Mouse (Mus musculus) heart, adult 2 months (tissue): ENCODE measurements at regions not wholly inside any gene's neighbourhood (a gene's known extent, or its start where the extent isn't known, plus 50 kb on each side); places are given as distances from the start of the nearest gene placed in this dataset.

Experiments
- DNase-seq, 2 experiments: peaks; one replicate each; pipeline ENCODE4 v3.0.0; 2021
- H3K27ac ChIP-seq: fragments of 200-600 bp; 2 replicates; pipeline ENCODE4 v1.8.1; 2022
- H3K27me3 ChIP-seq: fragments of 200-500 bp; 2 replicates; pipeline ENCODE4 v1.6.1; 2012; ENCODE audit warnings: mild to moderate bottlenecking, low read length, inconsistent platforms, mixed read lengths; ENCODE audit not compliant: control insufficient read depth, insufficient read depth
- H3K36me3 ChIP-seq: fragments of 200-500 bp; 2 replicates; pipeline ENCODE4 v1.6.1; 2012; ENCODE audit warnings: low read length, inconsistent platforms; ENCODE audit not compliant: control insufficient read depth, insufficient read depth
- H3K4me1 ChIP-seq: fragments of 200-500 bp; 2 replicates; pipeline ENCODE4 v1.6.1; 2011; ENCODE audit warnings: low read length; ENCODE audit not compliant: control insufficient read depth, insufficient read depth
- H3K4me3 ChIP-seq: fragments of 200-600 bp; 2 replicates; pipeline ENCODE4 v1.8.1; 2022
- H3K79me2 ChIP-seq: fragments of 200-500 bp; replicated peaks from 2 replicates; pipeline ENCODE4 v1.6.1; 2012; ENCODE audit warnings: mild to moderate bottlenecking, inconsistent platforms, low read length, moderate library complexity, mixed read lengths; ENCODE audit not compliant: control insufficient read depth, insufficient read depth
- H3K9ac ChIP-seq: fragments of 200-500 bp; 2 replicates; pipeline ENCODE4 v1.6.1; 2012; ENCODE audit warnings: low read depth, mild to moderate bottlenecking, control low read depth, inconsistent platforms, low read length, mixed read lengths
- CTCF ChIP-seq: fragments of 200-600 bp; IDR thresholded peaks from 2 replicates; pipeline ENCODE4 v1.8.1; 2022; ENCODE audit warnings: antibody characterized with exemption, mild to moderate bottlenecking, moderate library complexity
- EP300 ChIP-seq: fragments of 200-500 bp; IDR thresholded peaks from 2 replicates; pipeline ENCODE4 v1.6.1; 2011; ENCODE audit warnings: low read depth, low read length, control low read depth; ENCODE audit not compliant: insufficient read depth
- POLR2A ChIP-seq: fragments of 200-500 bp; IDR thresholded peaks from 2 replicates; pipeline ENCODE4 v1.6.1; 2011; ENCODE audit warnings: mild to moderate bottlenecking, low read depth, low read length, control low read depth; ENCODE audit not compliant: insufficient read depth
- WGBS: fragments of 180-500 bp; shearing (Covaris S2); methylation state at CpG from one replicate; pipeline ENCODE4 v1.1.7; 2018; 5-methylcytosine and 5-hydroxymethylcytosine counted together
- intact Hi-C: fragments of 180-260 bp; cut with DNase I; formaldehyde crosslinking; loops from one replicate; pipeline ENCODE4 v1.15.1; 2025

GRCm38 (mm10) chr13:60450721-60451506 is 150.8 kb upstream of the Dapk1 start:
- intact Hi-C loops = loop anchor here (5.0 kb wide), 1 partner anchor 274 kb away; the partner anchor contains the start of gene Gas1
- Histone ChIP-seq H3K27ac (no peak overlapping the region), H3K79me2 (no peaks in the 10 kb centered on the region), H3K36me3 (no peaks in the 10 kb centered on the region), H3K27me3 (no peaks in the 10 kb centered on the region), H3K4me1 (peaks cover 1% of the 10 kb centered on the region; the same call in 1 of the 2 replicates), H3K4me3 (no peak overlapping the region), H3K9ac (no peak overlapping the region)
- 85% methylated on average over 10 of the region's 10 CpGs for WGBS
- no peak for TF ChIP-seq POLR2A
- no peak for TF ChIP-seq EP300
- TF ChIP-seq CTCF = no peak
- no peak for DNase-seq

DNA sequence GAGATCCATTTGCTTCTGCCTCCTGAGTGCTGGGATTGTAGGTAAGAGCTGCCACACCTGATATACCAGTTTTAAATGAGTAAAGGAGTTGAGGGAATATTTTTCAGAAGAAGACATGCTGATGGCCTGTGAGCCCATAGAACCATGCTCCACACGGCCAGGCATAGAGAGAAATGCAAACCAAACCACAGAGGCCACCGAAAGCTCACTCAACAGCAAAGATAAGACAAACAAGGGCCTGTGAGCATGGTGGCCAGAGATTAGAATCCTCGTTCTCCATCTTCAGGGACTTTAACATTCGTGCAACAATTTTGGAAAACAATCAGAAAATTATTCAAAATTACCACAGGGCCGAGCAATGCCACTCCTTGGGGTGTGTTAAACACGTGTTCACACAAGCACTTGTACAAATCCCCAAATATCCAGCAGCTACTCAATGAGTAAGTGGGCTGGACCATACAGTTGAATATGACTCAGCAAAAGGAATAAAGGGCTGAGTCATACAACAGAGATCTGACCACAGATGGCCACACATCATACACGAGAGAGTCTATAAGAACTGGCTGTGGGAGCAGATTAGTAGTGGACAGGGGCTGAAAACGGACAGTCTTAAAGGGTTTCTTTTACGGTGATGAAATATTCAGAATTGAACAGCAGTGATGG is 147.8 kb upstream of the Dapk1 start:
- H3K27ac ChIP-seq = no peak overlapping the region
- WGBS = 89% methylated on average over 9 of the region's 9 CpGs
- H3K4me1 ChIP-seq = peaks cover 1% of the 10 kb centered on the region; the same call in 1 of the 2 replicates
- H3K27me3 ChIP-seq = no peaks in the 10 kb centered on the region
- H3K9ac ChIP-seq = no peak overlapping the region
- intact Hi-C loops = loop anchor here (5.0 kb wide), 1 partner anchor 277 kb away; the partner anchor contains the start of gene Gas1
- no peaks in the 10 kb centered on the region for H3K79me2 ChIP-seq
- TF ChIP-seq CTCF (no peak), EP300 (no peak), POLR2A (no peak)
- no peak for DNase-seq
- no peaks in the 10 kb centered on the region for H3K36me3 ChIP-seq
- no peak overlapping the region for H3K4me3 ChIP-seq

DNA sequence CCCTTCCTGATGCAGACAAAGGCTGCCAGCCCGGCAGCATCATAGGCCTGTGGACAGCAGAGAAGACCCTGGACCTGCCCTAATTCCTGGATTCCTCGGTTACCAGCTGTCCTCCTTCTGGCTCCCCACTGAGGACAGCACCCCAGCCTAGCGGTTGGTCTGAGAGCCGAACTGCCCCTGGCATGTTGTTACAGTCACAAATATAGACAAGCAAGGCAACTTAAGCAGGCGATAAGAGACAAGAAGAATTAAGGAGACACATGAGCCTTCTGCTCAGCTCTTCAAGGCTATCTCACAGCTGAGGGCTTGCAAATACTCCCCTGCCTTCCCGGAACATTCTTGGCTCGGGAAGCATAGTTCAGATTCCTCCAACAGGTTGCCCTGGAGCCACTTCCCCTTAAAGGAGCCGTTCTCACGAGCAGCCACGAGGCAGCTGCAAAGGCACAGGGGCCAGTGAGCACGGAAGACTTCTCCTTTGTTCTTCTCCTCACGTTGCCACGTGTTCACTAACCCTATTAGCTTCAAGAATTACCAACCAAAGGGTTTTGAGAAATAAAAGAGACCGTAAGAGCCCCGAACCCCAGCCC is 146.6 kb upstream of the Dapk1 start:
- intact Hi-C loops = no loop called here
- TF ChIP-seq CTCF (peak; percentile 4; the same call in 1 of the 2 replicates), EP300 (no peak), POLR2A (no peak)
- DNase-seq = peak; percentile 39 to 50
- no peak overlapping the region for H3K27ac ChIP-seq
- H3K4me1 ChIP-seq = peaks cover 1% of the 10 kb centered on the region; the same call in 1 of the 2 replicates
- no peak overlapping the region for H3K9ac ChIP-seq
- no peaks in the 10 kb centered on the region for H3K79me2 ChIP-seq
- no peak overlapping the region for H3K4me3 ChIP-seq
- no peaks in the 10 kb centered on the region for H3K36me3 ChIP-seq
- H3K27me3 ChIP-seq = no peaks in the 10 kb centered on the region
- 19% methylated on average over 15 of the region's 15 CpGs for WGBS

GRCm38 (mm10) chr13:60455863-60456551 is 145.7 kb upstream of the Dapk1 start:
- no peak for DNase-seq
- no peaks in the 10 kb centered on the region for H3K27me3 ChIP-seq
- intact Hi-C loops = no loop called here
- WGBS = 75% methylated on average over 10 of the region's 10 CpGs
- no peak overlapping the region for H3K4me3 ChIP-seq
- no peaks in the 10 kb centered on the region for H3K79me2 ChIP-seq
- H3K36me3 ChIP-seq = no peaks in the 10 kb centered on the region
- peaks cover 1% of the 10 kb centered on the region; the same call in 1 of the 2 replicates for H3K4me1 ChIP-seq
- TF ChIP-seq POLR2A = no peak
- TF ChIP-seq EP300 = no peak
- no peak for TF ChIP-seq CTCF
- no peak overlapping the region for H3K27ac ChIP-seq
- H3K9ac ChIP-seq = no peak overlapping the region

- DNase-seq = no peak
- 61% methylated on average over 10 of the region's 10 CpGs for WGBS
Measured at GRCm38 (mm10) chr13:60457277-60457676, 144.5 kb upstream of the Dapk1 start.

More at GRCm38 (mm10) chr13:60457277-60457676, 144.5 kb upstream of the Dapk1 start:
- no peak overlapping the region for H3K4me3 ChIP-seq
- H3K4me1 ChIP-seq = peaks cover 1% of the 10 kb centered on the region; the same call in 1 of the 2 replicates
- no peaks in the 10 kb centered on the region for H3K79me2 ChIP-seq
- H3K27me3 ChIP-seq = no peaks in the 10 kb centered on the region
- no peak overlapping the region for H3K27ac ChIP-seq
- no peak overlapping the region for H3K9ac ChIP-seq
- intact Hi-C loops = no loop called here
- no peak for TF ChIP-seq EP300
- peak; percentile 27; the same call in 1 of the 2 replicates for TF ChIP-seq CTCF
- no peak for TF ChIP-seq POLR2A
- no peaks in the 10 kb centered on the region for H3K36me3 ChIP-seq
